Mouse (Mus musculus): ENCODE measurements around the gene Btbd19.

Gene Btbd19

GRCm38 (mm10) chr4:117133817-117134600, 8.5 kb upstream of the Btbd19 start, which contains the start of gene Plk3:
TSS of gene Plk3 (minus strand) at chr4:117133963.
- DNase-seq: peak; percentile 97

- DNase-seq: peak; percentile 41
Observed at GRCm38 (mm10) chr4:117133366-117133796, 7.9 kb upstream of the Btbd19 start.

- DNase-seq: no peak
Observed at GRCm38 (mm10) chr4:117132794-117133143, 7.2 kb upstream of the Btbd19 start.

GRCm38 (mm10) chr4:117131890-117132793, 6.6 kb upstream of the Btbd19 start:
- peak; percentile 91 for DNase-seq

DNA sequence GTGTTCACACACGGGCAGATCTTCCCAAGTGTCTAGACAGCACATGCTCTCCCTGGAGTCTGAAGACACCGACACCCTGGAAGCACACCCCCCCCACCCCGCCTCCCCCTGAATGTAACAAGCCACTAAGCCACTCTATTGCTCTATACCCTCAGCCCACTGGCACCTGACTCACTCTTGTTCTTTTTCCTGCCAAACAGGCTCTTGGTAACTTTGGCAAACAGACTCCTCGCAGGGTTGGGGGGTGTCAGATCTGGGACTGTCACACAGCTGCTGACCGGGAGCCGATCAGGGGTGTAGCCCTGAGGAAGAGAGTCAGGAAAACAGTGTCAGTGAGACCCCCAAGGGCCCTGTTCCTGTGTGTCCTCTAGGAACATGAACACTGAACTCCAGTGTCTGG, 5.7 kb upstream of the Btbd19 start:
- no peak for DNase-seq

DNA sequence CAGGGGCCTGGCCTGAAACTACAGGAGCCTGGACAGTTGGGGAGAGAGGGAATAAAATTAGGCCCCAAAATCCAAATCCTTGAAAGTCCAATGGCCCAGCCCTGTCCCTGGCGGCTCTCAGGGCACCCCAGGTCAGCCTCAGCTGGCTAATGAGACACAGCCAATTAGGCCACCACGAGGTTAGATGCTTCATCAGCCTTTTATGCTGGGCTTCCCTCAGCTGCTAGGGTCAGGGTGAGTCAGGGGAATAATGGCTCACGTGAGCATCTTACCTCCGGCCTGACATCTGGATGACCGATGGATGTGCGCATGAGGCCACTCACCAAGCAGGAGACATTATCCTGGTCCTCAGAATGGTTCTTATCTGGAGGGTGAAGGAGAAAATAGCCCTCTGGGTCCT, 5.3 kb upstream of the Btbd19 start:
- peak; percentile 55 for DNase-seq

DNA sequence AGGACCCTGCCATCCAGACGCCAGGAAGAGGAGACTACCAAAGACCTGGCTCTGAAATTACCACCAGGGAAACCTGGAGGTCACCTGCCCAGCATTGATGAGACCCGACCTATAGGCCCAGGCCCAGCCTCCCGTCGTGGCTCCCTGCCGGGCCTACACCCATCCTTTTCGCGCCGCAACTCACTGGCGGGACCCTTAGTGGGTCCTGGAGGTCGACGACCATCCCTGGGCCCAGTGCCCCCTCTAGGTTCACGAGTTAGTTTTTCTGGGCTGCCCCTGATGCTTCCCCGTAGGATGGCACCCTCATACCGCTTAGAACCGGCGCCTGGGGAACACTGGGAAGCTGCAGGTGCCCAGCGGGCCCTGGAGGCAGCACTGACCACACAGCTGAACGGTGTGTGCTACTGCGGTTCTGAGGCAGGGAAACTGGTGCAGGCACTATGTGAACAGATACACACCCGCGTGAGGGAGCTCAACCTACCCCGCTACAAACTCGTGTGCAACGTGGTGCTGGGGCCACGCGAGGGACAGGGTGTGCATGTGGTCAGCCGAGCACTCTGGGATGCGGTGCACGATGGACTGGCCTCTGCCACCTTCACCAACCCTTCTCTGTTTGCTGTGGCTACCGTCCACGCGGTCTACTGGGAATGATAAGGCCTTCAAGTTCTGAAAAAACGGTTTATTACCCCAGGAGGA, 2.6 kb upstream of the Btbd19 start:
- no peak for DNase-seq

DNA sequence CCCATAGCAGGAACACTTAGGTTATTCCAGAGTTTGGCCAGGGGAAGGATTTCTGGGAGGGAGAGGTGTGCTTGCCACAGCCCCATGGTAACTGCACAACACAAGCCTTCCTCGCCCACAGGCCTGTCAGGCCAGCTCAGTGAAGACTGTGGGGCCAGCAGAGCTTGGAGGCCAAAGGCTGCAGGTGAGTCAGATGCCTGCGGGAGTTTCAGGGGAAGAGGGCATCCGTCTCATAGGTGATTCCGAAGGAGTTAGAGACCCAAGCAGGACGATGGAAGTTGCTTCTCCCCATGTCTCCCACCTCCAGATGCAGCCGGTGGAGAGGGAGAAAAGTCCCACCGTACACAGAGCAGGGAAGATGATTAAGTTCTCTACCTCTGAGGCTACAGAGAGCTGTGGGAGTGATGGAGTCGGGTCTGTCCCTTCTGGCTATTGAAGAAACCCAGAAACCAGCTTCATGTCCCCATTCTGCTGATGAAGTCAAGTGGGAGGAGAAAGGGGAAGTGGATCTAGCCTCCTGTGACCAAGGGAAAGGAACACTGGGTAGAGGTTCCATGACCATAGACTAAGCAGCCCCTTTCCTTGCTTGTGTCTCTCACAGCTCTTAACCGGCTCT, 1.3 kb upstream of the Btbd19 start, which contains the start of gene Tctex1d4:
TSS of gene Tctex1d4 (plus strand) at position 120 of the 616 bp plus-strand sequence.
- no peak for DNase-seq

DNA sequence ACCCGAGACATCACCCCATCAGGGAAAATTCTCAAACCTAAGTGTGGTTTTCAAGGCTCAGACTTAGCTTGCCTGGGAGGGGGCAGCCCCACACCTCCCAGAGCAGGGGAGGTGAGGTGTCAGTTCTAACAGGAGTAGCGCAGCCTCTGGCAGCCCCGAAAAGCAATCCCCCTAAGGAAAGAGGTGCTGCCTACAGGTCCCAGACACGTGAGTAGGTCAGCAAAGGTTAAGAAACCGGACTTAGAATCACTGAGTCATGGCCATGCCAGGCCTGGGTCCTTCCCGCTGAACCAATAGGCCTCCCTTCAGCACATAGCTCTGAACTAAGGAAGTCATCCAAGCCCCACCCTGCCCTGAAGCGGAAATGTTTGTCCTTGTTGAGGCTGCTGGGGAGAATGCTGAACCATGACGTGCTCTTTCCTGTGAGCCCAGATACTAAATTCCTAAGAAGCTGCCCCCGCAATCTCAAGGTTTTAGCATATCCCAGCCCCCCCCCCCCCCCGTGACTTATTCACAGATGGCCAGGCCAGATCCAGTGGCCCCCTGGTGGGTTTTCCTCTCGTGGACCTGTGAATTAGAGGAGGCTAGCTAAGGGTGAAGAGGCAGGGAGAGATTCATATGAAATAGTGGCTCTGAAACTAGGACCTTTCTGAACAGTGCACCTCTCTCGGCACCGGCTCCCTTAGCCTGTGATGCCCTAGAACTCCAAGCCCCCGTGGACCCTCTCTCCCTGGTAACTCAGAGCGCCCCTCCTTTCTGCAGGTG, 567 bp upstream of the Btbd19 start:
- DNase-seq: no peak

DNA sequence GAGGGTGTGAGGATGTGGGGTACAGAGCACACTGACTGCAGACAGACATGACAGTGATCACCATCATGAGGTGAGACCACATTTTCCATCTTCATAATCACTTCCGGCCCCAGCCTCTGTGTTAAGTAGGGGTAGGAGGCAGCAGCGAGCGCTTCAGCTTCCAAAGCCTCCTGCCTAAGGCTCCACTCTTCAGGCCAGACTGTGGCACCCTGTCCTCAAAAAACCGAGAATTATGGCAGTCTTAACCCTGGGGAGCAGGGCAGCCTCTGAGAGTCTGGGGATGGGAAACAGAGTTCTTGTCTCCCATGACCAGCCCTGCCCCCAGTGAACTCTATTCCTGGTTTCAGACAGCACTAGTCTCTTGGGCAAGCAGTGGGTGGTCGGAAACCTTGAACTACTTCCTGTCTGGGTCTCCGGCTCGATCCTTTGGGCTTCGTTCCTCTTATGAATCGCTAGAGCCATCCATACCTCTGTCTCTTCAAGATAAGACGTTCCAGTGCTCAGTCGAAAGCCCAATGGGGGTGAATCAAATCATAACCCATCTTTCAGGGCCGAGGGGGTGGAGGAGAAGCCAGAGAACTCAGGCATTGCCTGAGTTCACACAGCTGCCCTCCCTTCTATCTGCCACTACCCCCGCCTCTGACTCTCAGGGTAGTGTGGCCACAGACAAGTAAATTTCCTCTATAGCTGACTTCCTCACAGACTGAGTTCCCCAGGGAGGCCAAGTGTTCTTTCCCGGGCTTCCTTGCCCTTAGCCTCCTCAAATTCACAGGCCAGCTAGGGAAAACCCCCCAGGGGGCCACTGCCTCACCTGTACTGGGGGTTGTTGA, 792 bp downstream of the Btbd19 start:
- no peak for DNase-seq

DNA sequence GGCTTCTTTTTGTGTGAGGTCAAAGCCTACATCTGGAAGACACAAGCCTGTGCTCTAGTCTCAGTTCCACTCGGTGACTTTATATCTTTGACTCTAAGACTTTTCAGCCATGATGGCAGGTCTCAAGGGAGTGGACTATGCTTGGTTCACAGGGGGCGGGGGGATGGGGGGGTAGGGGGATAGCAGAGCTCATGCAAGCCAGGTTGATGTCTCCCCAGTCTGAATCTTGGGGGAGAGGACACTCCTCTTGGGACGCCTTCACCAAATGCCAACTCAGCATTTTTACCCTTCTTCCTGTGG, 1.4 kb downstream of the Btbd19 start:
- DNase-seq: no peak

GRCm38 (mm10) chr4:117123546-117124217, 1.8 kb downstream of the Btbd19 start:
- DNase-seq: no peak

- DNase-seq: no peak
Observed at GRCm38 (mm10) chr4:117122209-117122608, 3.3 kb downstream of the Btbd19 start.

GRCm38 (mm10) chr4:117120445-117121414, 4.8 kb downstream of the Btbd19 start:
- peak; percentile 97 for DNase-seq

GRCm38 (mm10) chr4:117120052-117120444, 5.5 kb downstream of the Btbd19 start:
- DNase-seq: no peak

DNA sequence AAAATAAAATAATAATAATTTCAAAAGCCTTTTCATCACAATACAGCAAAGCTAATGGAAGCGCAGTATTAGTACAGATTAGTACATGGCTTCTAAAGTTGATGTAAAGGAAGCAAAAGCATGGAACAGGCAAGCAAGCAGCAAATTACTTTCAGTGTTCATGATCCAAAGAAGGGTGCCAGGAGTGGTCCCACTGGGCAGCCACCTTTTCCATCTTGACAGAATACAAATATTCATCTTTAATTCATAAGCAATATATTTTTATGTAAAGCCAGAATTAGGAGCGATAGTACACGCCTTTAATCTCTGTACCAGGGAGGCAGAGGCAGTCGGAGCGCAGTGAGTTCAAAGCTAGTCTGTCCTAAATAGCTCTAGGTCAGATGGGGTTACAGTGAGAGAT, 5.9 kb downstream of the Btbd19 start:
- no peak for DNase-seq

DNA sequence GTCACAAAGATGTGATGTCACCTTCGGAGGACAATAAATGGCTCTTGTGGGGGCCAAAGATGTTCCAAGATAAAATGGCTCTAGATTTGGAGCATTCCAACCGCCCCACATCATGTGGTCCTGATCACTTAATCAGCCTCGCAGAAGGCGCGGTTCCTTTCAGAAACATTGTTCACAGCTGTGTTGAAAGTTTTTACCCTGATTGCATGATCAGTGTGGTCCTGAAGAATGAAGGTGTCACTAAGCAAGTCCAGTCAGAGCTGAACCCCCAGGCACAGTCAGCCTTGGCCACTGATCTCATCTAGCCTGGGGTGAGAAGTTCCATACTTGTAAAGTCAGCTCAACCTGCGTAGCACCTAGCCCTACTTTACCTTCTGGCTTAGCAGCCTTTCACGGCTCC, 7.6 kb downstream of the Btbd19 start:
- no peak for DNase-seq

DNA sequence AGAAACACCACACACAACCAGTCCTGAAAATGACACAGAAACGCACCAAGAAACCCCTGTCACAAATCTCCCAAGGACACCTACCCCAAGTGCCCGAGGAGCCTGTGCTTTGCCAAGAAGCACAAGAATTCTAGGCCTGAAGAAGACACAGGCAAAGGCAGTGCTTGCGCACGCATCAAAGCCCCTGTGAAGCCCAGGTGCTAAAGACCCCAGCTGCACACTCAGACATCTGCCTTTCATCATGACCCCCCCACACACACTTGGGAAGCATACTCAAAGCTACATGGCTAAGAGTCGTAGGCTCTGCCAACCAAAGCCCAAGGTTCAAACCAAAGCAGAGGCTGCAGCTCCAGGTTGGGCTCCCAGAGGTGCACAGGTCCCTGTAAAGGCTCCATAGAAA, 9.9 kb downstream of the Btbd19 start:
- DNase-seq: no peak

DNA sequence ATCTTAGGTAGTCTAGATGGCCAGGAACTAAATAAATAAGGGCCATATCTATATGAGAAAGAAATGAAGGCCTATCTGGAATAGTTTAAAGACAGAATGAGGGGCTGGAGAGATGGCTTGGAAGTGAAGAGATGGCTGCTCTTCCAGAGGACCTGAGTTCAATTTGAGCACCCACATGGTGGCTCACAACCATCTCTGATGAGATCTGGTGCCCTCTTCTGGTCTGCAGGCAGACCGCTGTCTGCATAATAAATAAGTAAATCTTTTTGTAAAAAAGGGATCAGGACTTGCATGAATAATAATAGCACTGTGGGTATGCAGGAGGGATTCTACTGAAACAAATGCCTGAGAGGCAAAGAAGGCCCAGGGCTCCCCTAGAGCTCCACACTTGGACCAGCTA, 12.3 kb downstream of the Btbd19 start:
- DNase-seq: no peak
